Mouse (Mus musculus) thymus, postnatal 25 days (tissue): ENCODE data around the gene Chkb.
"Not testable (repeated sequence)": the region's sequence is repeated elsewhere in the genome, so short reads cannot be mapped to it uniquely, and the experiment has no call there.

Experiments used
- DNase-seq: peaks from one replicate; pipeline ENCODE4 v3.0.0; 2022

Gene Chkb

GRCm38 (mm10) chr15:89452906-89453864 lies 23.5 kb upstream of the Chkb start:
- peak; percentile 53 for DNase-seq

- DNase-seq, result no peak
These were observed 12.9 kb upstream of the Chkb start for GRCm38 (mm10) chr15:89442486-89443070.

- DNase-seq, result no peak
These were observed 6.2 kb upstream of the Chkb start for GRCm38 (mm10) chr15:89435878-89436277.

GRCm38 (mm10) chr15:89434136-89434535 lies 4.4 kb upstream of the Chkb start:
- DNase-seq, result no peak

- DNase-seq, result no peak
These were observed 3.2 kb upstream of the Chkb start for GRCm38 (mm10) chr15:89432946-89433345.

- DNase-seq, result no peak
These were observed 2.1 kb upstream of the Chkb start for GRCm38 (mm10) chr15:89431806-89432205.

GRCm38 (mm10) chr15:89431271-89431670 lies 1.6 kb upstream of the Chkb start:
- DNase-seq, result no peak

GRCm38 (mm10) chr15:89430771-89431170 lies 1.1 kb upstream of the Chkb start:
- DNase-seq, result not testable (repeated sequence)

GRCm38 (mm10) chr15:89430341-89430740 lies 633 bp upstream of the Chkb start:
- DNase-seq, result no peak

- DNase-seq, result no peak
These were observed 822 bp downstream of the Chkb start for GRCm38 (mm10) chr15:89428821-89429351.

- DNase-seq, result no peak
These were observed 1.4 kb downstream of the Chkb start for GRCm38 (mm10) chr15:89428136-89428790.

- DNase-seq, result no peak
These were observed 3.0 kb downstream of the Chkb start for GRCm38 (mm10) chr15:89426716-89427115.

GRCm38 (mm10) chr15:89425711-89426121 lies 4.0 kb downstream of the Chkb start, which contains the start of gene Cpt1b:
Cpt1b (minus strand) TSS chr15:89425863.
- no peak for DNase-seq

- DNase-seq, result no peak
These were observed 5.1 kb downstream of the Chkb start for GRCm38 (mm10) chr15:89424621-89425020.

- no peak for DNase-seq
These were observed 7.8 kb downstream of the Chkb start for GRCm38 (mm10) chr15:89421938-89422337.

- DNase-seq, result no peak
These were observed 14.4 kb downstream of the Chkb start for GRCm38 (mm10) chr15:89415282-89415681.

- DNase-seq, result no peak
These were observed 19.6 kb downstream of the Chkb start, which contains the start of gene Syce3 for GRCm38 (mm10) chr15:89410118-89410517. Syce3 (minus strand) TSS chr15:89410503.

- DNase-seq, result no peak
These were observed 23.0 kb downstream of the Chkb start for GRCm38 (mm10) chr15:89406691-89407090.

GRCm38 (mm10) chr15:89404831-89405623 lies 24.7 kb downstream of the Chkb start:
- DNase-seq, result no peak

- DNase-seq, result no peak
These were observed 27.2 kb downstream of the Chkb start for GRCm38 (mm10) chr15:89402471-89402870.

- DNase-seq, result no peak
These were observed 30.0 kb downstream of the Chkb start for GRCm38 (mm10) chr15:89399716-89400115.

- DNase-seq, result no peak
These were observed 31.6 kb downstream of the Chkb start for GRCm38 (mm10) chr15:89398146-89398545.
